Mouse (Mus musculus): ENCODE measurements around the gene Wdfy3.

- TF ChIP-seq CTCF (IDR thresholded peaks at IDR 0.05; ENCODE audit: control insufficient read depth, insufficient read depth, insufficient replicate concordance, low read depth, low read length) (no peak), POLR2A (IDR thresholded peaks at IDR 0.05; ENCODE audit: control insufficient read depth, low read depth, low read length) (no peak)
Measured at GRCm38 (mm10) chr5:101935893-101936292, 133.8 kb downstream of the Wdfy3 start.

Measured in testis, adult 2 months (tissue).